Mouse (Mus musculus) heart, postnatal 0 days (tissue): ENCODE data around the gene Wdr5b.
"Not testable (repeated sequence)": the region's sequence is repeated elsewhere in the genome, so short reads cannot be mapped to it uniquely, and the experiment has no call there.

Source experiments
- CTCF ChIP-seq: IDR thresholded peaks from 2 replicates; pipeline ENCODE4 v1.5.1; 2016; ENCODE audit warnings: antibody characterized with exemption, control low read depth, low read depth
- EP300 ChIP-seq: IDR thresholded peaks from 2 replicates; pipeline ENCODE4 v1.6.1; 2016; ENCODE audit warnings: antibody characterized with exemption, low read depth

GRCm38 (mm10) chr16:36028120-36028519, 12.9 kb upstream of the Wdr5b start:
- not testable (repeated sequence) for TF ChIP-seq CTCF, EP300
